Mouse (Mus musculus) spleen, adult 2 months (tissue): Measurements from ENCODE around the gene Ly6g6e.

Source experiments
- CTCF ChIP-seq: fragments of 200-500 bp; IDR thresholded peaks from 2 replicates; pipeline ENCODE4 v1.5.1; 2011; ENCODE audit warnings: mild to moderate bottlenecking, inconsistent platforms; ENCODE audit not compliant: insufficient read depth, insufficient read length, insufficient replicate concordance; ENCODE audit errors: extremely low read depth
- POLR2A ChIP-seq: fragments of 200-500 bp; IDR thresholded peaks from 2 replicates; pipeline ENCODE4 v1.6.1; 2011; ENCODE audit warnings: low read depth, low read length, inconsistent platforms

DNA sequence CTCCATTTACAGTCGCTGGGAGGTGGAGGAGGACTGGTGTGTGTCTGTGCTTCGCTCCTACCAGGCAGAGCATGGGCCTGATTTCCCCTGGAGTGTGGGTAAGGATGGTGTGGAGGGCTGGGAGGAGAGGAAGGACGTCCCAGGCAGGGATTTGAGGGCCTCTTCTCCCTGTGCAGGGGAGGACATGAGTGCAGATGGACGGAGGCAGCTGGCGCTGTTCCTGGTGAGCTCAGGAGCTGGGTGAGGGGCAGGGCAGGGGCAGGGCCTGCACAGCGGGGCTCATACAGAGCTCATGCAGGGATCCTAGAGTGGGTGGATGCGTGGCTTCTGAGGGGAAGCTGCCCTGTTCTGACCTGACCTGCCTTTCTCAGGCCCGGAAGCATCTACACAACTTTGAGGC lies 25.6 kb downstream of the Ly6g6e start:
- no peak for TF ChIP-seq CTCF
- TF ChIP-seq POLR2A: no peak
